Mouse (Mus musculus) cerebellum, postnatal 14 days (tissue): ENCODE measurements at regions not wholly inside any gene's neighbourhood (a gene's known extent, or its start where the extent isn't known, plus 50 kb on each side); places are given as distances from the start of the nearest gene placed in this dataset.
A peak's percentile ranks its signal among the peaks of the same experiment; 100 is the strongest.

Experiments used
- DNase-seq, 2 experiments: peaks; one replicate each; pipeline ENCODE4 v3.0.0; 2021; ENCODE audit warnings: mixed read lengths in 2 of 2

- DNase-seq: no peak
Measured at GRCm38 (mm10) chr13:47585158-47585557, 462.7 kb downstream of the Rnf144b start.

- DNase-seq: no peak
Measured at GRCm38 (mm10) chr13:47602646-47603045, 480.2 kb downstream of the Rnf144b start.

- no peak for DNase-seq
Measured at GRCm38 (mm10) chr13:47611439-47611838, 489.0 kb downstream of the Rnf144b start.

GRCm38 (mm10) chr13:47636511-47637103 is 514.2 kb downstream of the Rnf144b start:
- DNase-seq: no peak

- peak in 1 of 2 experiments; percentile 11 for DNase-seq
Measured at GRCm38 (mm10) chr13:47642341-47642740, 519.9 kb downstream of the Rnf144b start.

- DNase-seq: no peak
Measured at GRCm38 (mm10) chr13:47645081-47645480, 522.6 kb downstream of the Rnf144b start.

- no peak for DNase-seq
Measured at GRCm38 (mm10) chr13:47647693-47648092, 525.2 kb downstream of the Rnf144b start.

- DNase-seq: no peak
Measured at GRCm38 (mm10) chr13:47650093-47650492, 527.6 kb downstream of the Rnf144b start.

GRCm38 (mm10) chr13:47666470-47666869 is 544.0 kb downstream of the Rnf144b start:
- DNase-seq: no peak

- DNase-seq: peak; percentile 98 to 99
Measured at GRCm38 (mm10) chr13:47666956-47667701, 544.7 kb downstream of the Rnf144b start.

- no peak for DNase-seq
Measured at GRCm38 (mm10) chr13:47688131-47688530, 565.7 kb downstream of the Rnf144b start.

- no peak for DNase-seq
Measured at GRCm38 (mm10) chr13:47693815-47694214, 567.2 kb upstream of the Id4 start.

GRCm38 (mm10) chr13:47695877-47696276 is 565.2 kb upstream of the Id4 start:
- peak in 1 of 2 experiments; percentile 20 for DNase-seq

- no peak for DNase-seq
Measured at GRCm38 (mm10) chr13:47700556-47700955, 560.5 kb upstream of the Id4 start.

GRCm38 (mm10) chr13:47707961-47708609 is 552.9 kb upstream of the Id4 start:
- peak; percentile 34 to 44 for DNase-seq

GRCm38 (mm10) chr13:47709323-47709722 is 551.7 kb upstream of the Id4 start:
- DNase-seq: peak; percentile 33 to 65

- no peak for DNase-seq
Measured at GRCm38 (mm10) chr13:47712507-47712906, 548.5 kb upstream of the Id4 start.

GRCm38 (mm10) chr13:47716265-47716664 is 544.8 kb upstream of the Id4 start:
- no peak for DNase-seq

GRCm38 (mm10) chr13:47720645-47721044 is 540.4 kb upstream of the Id4 start:
- DNase-seq: no peak

GRCm38 (mm10) chr13:47734415-47734814 is 526.6 kb upstream of the Id4 start:
- no peak for DNase-seq

- no peak for DNase-seq
Measured at GRCm38 (mm10) chr13:47735426-47736063, 525.5 kb upstream of the Id4 start.

GRCm38 (mm10) chr13:47748906-47749305 is 512.1 kb upstream of the Id4 start:
- DNase-seq: no peak

GRCm38 (mm10) chr13:47751033-47751432 is 510.0 kb upstream of the Id4 start:
- DNase-seq: no peak
